Mouse (Mus musculus) hindbrain, postnatal 0 days (tissue): ENCODE results near the gene Abcc9. TPM values are rescaled to one million over a fixed set of nuclear protein-coding genes. Genes with fewer than 3 reads are reported as not detected.

Experiments
- ATAC-seq: fragments of 200-750 bp; cut with Nextera tagmentation; 2 replicates; pipeline ENCODE4 v1.8.0; 2017; ENCODE audit warnings: mild to moderate bottlenecking, moderate TSS enrichment, moderate library complexity
- DNase-seq: peaks from one replicate; pipeline ENCODE4 v3.0.0-alpha.2; 2015; ENCODE audit warnings: low spot score
- H3K27ac ChIP-seq: fragments of 300-500 bp; sonication (generic); 2 replicates; pipeline ENCODE4 v1.5.1; 2014; ENCODE audit warnings: mild to moderate bottlenecking
- H3K27me3 ChIP-seq: fragments of 300-500 bp; sonication (generic); 2 replicates; pipeline ENCODE4 v1.6.1; 2014; ENCODE audit warnings: low read length, mixed read lengths; ENCODE audit not compliant: insufficient read depth
- H3K36me3 ChIP-seq: fragments of 300-500 bp; sonication (generic); 2 replicates; pipeline ENCODE4 v1.6.1; 2014; ENCODE audit warnings: low read length, mixed read lengths; ENCODE audit not compliant: insufficient read depth
- H3K4me1 ChIP-seq: fragments of 300-500 bp; sonication (generic); 2 replicates; pipeline ENCODE4 v1.6.1; 2014; ENCODE audit warnings: antibody characterized with exemption, low read length, mixed read lengths; ENCODE audit not compliant: insufficient read depth
- H3K4me2 ChIP-seq: fragments of 300-500 bp; sonication (generic); 2 replicates; pipeline ENCODE4 v1.6.1; 2014; ENCODE audit warnings: low read depth, mild to moderate bottlenecking, low read length, moderate library complexity, mixed read lengths
- H3K4me3 ChIP-seq: fragments of 300-500 bp; sonication (generic); 2 replicates; pipeline ENCODE4 v1.5.1; 2014; ENCODE audit warnings: low read length
- H3K9ac ChIP-seq: fragments of 300-500 bp; sonication (generic); replicated peaks from 2 replicates; pipeline ENCODE4 v1.6.1; 2014; ENCODE audit warnings: mild to moderate bottlenecking, low read length, moderate library complexity, mixed read lengths
- H3K9me3 ChIP-seq: fragments of 300-500 bp; sonication (generic); 2 replicates; pipeline ENCODE4 v1.6.1; 2016; ENCODE audit warnings: low read length, mixed read lengths
- CTCF ChIP-seq: IDR thresholded peaks from 2 replicates; pipeline ENCODE4 v1.5.1; 2016; ENCODE audit warnings: antibody characterized with exemption, control low read depth, low read depth
- WGBS: fragments of 180-500 bp; shearing (Covaris S2); extraction: QIAGEN DNeasy Blood & Tissue Kit; methylation state at CpG from one replicate; pipeline ENCODE4 v1.1.7; 2014; 5-methylcytosine and 5-hydroxymethylcytosine counted together
- polyA plus RNA-seq: library from polyadenylated mRNA; unstranded; fragments of >200 nt; fragmentation: Nextera tagmentation; extraction: Ambion mirVana; gene quantifications from 2 replicates; pipeline ENCODE4 v1.2.1, GENCODE M21; 2015
- total RNA-seq: library from RNA; depleted of rRNA; stranded (reverse); fragments of >200 nt; gene quantifications from 2 replicates; pipeline ENCODE4 v1.2.3, GENCODE M21; 2014

The Abcc9 gene
- total and polyA plus RNA-seq, 2 experiments from 2014 or later = 2.0 to 8.9 TPM

- Histone ChIP-seq H3K4me2 (no peak overlapping the region), H3K27ac (no peak overlapping the region), H3K27me3 (no peaks in the 10 kb centered on the region), H3K4me1 (no peaks in the 10 kb centered on the region), H3K9me3 (no peaks in the 10 kb centered on the region), H3K36me3 (no peaks in the 10 kb centered on the region), H3K9ac (no peak overlapping the region), H3K4me3 (no peak overlapping the region)
- 79% methylated on average over 6 of the region's 6 CpGs for WGBS
- no peak for TF ChIP-seq CTCF
- ATAC-seq (no peak), DNase-seq (no peak)
Measured at GRCm38 (mm10) chr6:142708369-142708768, 6.3 kb upstream of the Abcc9 start.

GRCm38 (mm10) chr6:142706688-142707087, 4.6 kb upstream of the Abcc9 start:
- no peak overlapping the region for H3K27ac ChIP-seq
- no peak overlapping the region for H3K4me3 ChIP-seq
- H3K36me3 ChIP-seq = no peaks in the 10 kb centered on the region
- no peaks in the 10 kb centered on the region for H3K27me3 ChIP-seq
- DNase-seq = no peak
- H3K4me1 ChIP-seq = peaks cover 7% of the 10 kb centered on the region; the same call in 1 of the 2 replicates
- H3K9me3 ChIP-seq = no peaks in the 10 kb centered on the region
- no peak overlapping the region for H3K4me2 ChIP-seq
- no peak overlapping the region for H3K9ac ChIP-seq
- TF ChIP-seq CTCF = 0 out of 2 replicates have a peak, but pooled peaks have one; percentile 19
- WGBS = 74% methylated on average over 3 of the region's 3 CpGs
- ATAC-seq = no peak

- no peak for TF ChIP-seq CTCF
- H3K9me3 ChIP-seq = no peaks in the 10 kb centered on the region
- H3K4me1 ChIP-seq = peaks cover 7% of the 10 kb centered on the region; the same call in 1 of the 2 replicates
- H3K27ac ChIP-seq = no peak overlapping the region
- no peak overlapping the region for H3K4me3 ChIP-seq
- peaks cover 3% of the 10 kb centered on the region; the same call in 1 of the 2 replicates for H3K27me3 ChIP-seq
- DNase-seq = no peak
- 67% methylated on average over 11 of the region's 11 CpGs for WGBS
- no peak overlapping the region for H3K4me2 ChIP-seq
- no peak for ATAC-seq
- H3K36me3 ChIP-seq = no peaks in the 10 kb centered on the region
- no peak overlapping the region for H3K9ac ChIP-seq
Measured at GRCm38 (mm10) chr6:142703441-142703930, 1.4 kb upstream of the Abcc9 start.

GRCm38 (mm10) chr6:142701161-142701560, 954 bp downstream of the Abcc9 start:
- Histone ChIP-seq H3K9me3 (no peaks in the 10 kb centered on the region), H3K36me3 (no peaks in the 10 kb centered on the region), H3K4me3 (no peak overlapping the region), H3K9ac (no peak overlapping the region), H3K4me2 (peak overlapping the region; percentile 93; the same call in 1 of the 2 replicates), H3K27ac (no peak overlapping the region), H3K27me3 (peaks cover 3% of the 10 kb centered on the region; the same call in 1 of the 2 replicates), H3K4me1 (peaks cover 7% of the 10 kb centered on the region; the same call in 1 of the 2 replicates)
- no peak for TF ChIP-seq CTCF
- WGBS = 73% methylated on average over 13 of the region's 13 CpGs
- no peak for DNase-seq
- no peak for ATAC-seq

GRCm38 (mm10) chr6:142700753-142701152, 1.4 kb downstream of the Abcc9 start:
- WGBS = 63% methylated on average over 8 of the region's 8 CpGs
- H3K4me1 ChIP-seq = peaks cover 7% of the 10 kb centered on the region; the same call in 1 of the 2 replicates
- H3K4me3 ChIP-seq = no peak overlapping the region
- no peaks in the 10 kb centered on the region for H3K9me3 ChIP-seq
- no peak overlapping the region for H3K27ac ChIP-seq
- no peaks in the 10 kb centered on the region for H3K36me3 ChIP-seq
- peaks cover 3% of the 10 kb centered on the region; the same call in 1 of the 2 replicates for H3K27me3 ChIP-seq
- H3K9ac ChIP-seq = no peak overlapping the region
- DNase-seq (no peak), ATAC-seq (no peak)
- no peak for TF ChIP-seq CTCF
- H3K4me2 ChIP-seq = no peak overlapping the region

GRCm38 (mm10) chr6:142692085-142692484, 10.0 kb downstream of the Abcc9 start:
- TF ChIP-seq CTCF = no peak
- Histone ChIP-seq H3K4me3 (no peak overlapping the region), H3K36me3 (no peaks in the 10 kb centered on the region), H3K4me2 (no peak overlapping the region), H3K9ac (no peak overlapping the region), H3K27me3 (no peaks in the 10 kb centered on the region), H3K9me3 (no peaks in the 10 kb centered on the region), H3K27ac (no peak overlapping the region), H3K4me1 (no peaks in the 10 kb centered on the region)
- WGBS = 80% methylated on average over 5 of the region's 5 CpGs
- ATAC-seq (no peak), DNase-seq (no peak)

- Histone ChIP-seq H3K4me1 (no peaks in the 10 kb centered on the region), H3K27me3 (no peaks in the 10 kb centered on the region), H3K4me3 (no peak overlapping the region), H3K27ac (no peak overlapping the region), H3K9ac (no peak overlapping the region), H3K36me3 (no peaks in the 10 kb centered on the region), H3K9me3 (no peaks in the 10 kb centered on the region), H3K4me2 (no peak overlapping the region)
- TF ChIP-seq CTCF = no peak
- ATAC-seq (no peak), DNase-seq (no peak)
- WGBS = 93% methylated on average over 11 of the region's 11 CpGs
Measured at GRCm38 (mm10) chr6:142689673-142690072, 12.4 kb downstream of the Abcc9 start.
